Mouse (Mus musculus) Muller cell, postnatal 12 days (primary cell): ENCODE results near the gene Crhr2.

ENCODE experiments used
- DNase-seq: peaks from one replicate; pipeline ENCODE4 v3.0.0-alpha.2; 2015; ENCODE audit errors: inconsistent ontology term

Crhr2 gene

GRCm38 (mm10) chr6:55123056-55123455 lies 9.8 kb downstream of the Crhr2 start:
- peak; percentile 37 for DNase-seq

- DNase-seq = peak; percentile 43
These were observed 15.3 kb downstream of the Crhr2 start for GRCm38 (mm10) chr6:55117325-55118109.

DNA sequence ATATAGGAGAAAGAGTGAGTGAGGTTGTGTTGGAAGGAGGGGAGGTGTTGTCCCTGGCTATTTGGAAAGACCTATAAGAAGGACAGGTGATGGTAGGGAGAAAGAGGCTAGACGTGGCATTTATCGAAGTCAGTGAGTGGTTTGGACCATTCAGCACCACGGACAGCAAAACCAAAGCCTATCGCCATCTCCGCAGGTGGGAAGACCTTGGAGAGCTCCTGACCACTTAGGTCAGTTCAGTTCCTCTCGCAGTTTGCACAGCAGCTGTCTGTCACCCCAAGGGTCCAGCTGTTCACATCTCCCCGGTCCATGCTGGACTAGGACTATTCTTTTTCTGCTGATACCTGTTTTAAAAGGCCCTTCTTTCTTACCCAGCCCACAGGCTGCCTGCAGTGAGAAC lies 24.5 kb downstream of the Crhr2 start:
- peak; percentile 42 for DNase-seq

DNA sequence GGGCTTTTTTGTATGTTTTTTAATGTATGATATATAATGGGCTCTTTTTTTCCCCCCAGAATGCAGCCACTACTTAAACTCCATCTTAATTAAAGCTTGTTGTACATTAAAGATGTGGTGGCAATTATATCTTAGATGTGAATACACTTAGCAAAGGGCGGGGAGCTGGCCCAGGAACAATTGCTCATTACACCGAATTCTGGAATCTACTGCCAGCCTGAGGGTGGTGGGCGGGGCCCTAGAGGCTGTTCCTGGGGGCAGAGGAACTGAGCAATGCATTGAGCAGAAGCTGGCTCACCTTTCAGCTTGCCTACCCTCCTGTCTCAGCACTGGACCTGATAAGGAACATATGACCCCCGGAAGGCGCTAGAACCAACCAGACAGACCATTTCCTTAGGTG lies 34.2 kb downstream of the Crhr2 start:
- no peak for DNase-seq

DNA sequence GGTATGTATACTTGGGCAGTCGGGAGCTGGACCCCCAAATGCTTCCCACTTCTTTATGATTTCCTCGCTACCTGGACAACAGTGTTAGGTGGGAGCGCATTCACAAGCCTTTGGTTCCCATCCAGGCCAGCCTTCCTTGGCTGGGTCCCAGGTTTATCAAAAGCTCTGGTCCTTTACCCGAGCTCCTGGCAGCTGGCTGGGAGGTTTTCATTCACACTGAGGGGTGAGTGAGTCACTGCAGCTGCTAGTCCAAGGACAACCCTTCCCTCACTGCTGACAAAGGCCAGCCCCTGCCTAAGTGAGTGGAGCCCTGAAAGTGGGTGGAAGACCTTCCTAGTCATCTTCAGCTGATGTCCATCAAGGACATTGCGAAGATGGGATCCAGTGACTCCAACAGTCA lies 34.8 kb downstream of the Crhr2 start:
- DNase-seq = peak; percentile 51

GRCm38 (mm10) chr6:55093431-55094146 lies 39.2 kb downstream of the Crhr2 start:
- no peak for DNase-seq

GRCm38 (mm10) chr6:55091396-55091795 lies 41.4 kb downstream of the Crhr2 start:
- DNase-seq = no peak

- DNase-seq = no peak
These were observed 42.2 kb downstream of the Crhr2 start for GRCm38 (mm10) chr6:55090639-55091038.

- no peak for DNase-seq
These were observed 45.5 kb downstream of the Crhr2 start for GRCm38 (mm10) chr6:55087355-55087754.

- DNase-seq = no peak
These were observed 50.4 kb downstream of the Crhr2 start for GRCm38 (mm10) chr6:55082261-55083051.

DNA sequence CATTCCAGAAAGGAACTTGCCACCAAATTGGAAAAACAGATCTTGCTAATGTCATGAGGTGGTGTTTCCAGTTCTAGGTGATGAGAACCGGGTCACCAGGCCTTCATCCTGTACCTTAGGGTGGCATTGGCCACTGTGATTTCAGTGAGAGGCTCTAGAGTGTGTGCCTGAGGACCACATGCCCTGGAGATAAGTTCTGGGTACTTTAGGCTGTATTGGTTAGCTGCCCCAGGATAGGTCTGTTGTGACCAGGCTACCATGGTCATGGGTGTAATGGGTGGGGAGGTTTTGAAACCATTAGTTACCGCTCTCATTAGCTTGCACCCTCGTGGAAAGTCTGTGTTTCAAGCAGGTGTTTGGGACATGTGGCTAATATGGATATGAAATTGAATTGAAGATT lies 51.4 kb downstream of the Crhr2 start:
- no peak for DNase-seq

GRCm38 (mm10) chr6:55076561-55077255 lies 56.1 kb downstream of the Crhr2 start:
- DNase-seq = no peak

- DNase-seq = no peak
These were observed 66.9 kb downstream of the Crhr2 start for GRCm38 (mm10) chr6:55065903-55066302.

- DNase-seq = no peak
These were observed 68.4 kb downstream of the Crhr2 start for GRCm38 (mm10) chr6:55064477-55064827.

DNA sequence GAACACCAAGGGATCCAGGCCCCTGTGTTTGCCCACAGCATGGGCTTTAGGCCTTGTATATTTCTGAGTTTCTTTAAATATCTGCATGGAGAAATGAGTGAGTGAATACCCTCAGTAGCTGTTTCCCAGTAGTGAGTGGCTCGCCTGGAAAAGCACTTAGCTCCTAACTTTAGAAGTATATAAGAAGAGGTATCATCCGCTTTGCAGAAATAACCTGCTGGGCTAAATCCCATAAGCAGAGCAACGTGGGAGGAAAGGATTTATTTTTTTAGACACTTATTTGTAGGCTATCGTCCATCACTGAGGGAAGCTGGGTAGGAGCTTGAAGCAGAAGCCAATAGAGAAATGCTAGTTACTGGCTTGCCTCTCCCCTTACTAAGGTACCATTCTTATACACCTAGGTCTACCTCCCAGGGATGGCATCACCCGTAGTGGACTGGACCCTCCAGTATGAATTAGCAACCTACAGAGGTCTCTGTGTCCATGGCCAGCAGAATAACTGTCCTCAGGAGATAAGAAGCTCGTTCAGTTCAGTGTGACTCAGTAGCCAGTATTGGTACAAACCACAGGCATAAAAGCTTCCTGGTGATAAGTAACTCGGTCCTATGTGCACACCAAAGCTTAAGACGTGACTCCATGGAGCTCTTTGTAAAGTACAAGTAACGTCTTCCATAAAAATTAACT lies 68.9 kb downstream of the Crhr2 start:
- no peak for DNase-seq

DNA sequence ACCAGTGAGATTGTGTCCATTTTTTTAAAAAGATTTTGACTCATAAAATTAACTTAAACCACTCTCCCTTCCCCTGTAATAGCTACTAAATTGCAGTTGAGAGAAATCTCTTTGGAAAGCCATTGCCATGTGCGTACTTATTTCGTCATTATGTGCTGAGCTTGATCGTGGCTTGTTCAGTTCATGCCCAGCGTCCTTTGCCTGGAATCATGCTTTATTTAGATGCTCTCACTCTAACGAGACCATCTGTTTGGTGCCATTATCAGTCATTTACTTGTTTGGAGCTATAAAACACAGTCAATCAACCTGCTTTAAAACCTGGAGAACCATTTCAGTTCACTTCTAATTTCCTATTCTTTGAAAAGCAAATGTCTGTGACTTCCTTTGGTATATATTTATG lies 70.6 kb downstream of the Crhr2 start:
- DNase-seq = no peak

GRCm38 (mm10) chr6:55061328-55061727 lies 71.5 kb downstream of the Crhr2 start:
- no peak for DNase-seq

- DNase-seq = no peak
These were observed 72.5 kb downstream of the Crhr2 start for GRCm38 (mm10) chr6:55060241-55060825.

DNA sequence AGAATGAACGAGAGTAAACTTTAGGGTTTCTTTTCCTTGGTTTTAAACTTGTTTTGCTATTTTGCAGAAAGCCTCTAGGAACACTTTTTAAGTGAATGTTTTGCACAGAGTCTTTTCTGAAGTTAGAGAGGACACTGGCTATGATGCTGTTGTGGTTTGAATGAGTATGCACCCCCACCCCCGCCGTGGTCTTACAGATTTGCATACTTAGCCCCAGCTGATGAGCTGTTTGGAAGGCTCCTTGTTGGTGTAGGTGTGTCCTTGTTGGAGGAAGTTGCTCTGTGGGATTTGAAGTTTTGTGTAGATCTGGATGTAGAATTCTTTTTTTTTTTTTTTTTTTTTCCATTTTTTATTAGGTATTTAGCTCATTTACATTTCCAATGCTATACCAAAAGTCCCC lies 75.4 kb downstream of the Crhr2 start:
- peak; percentile 11 for DNase-seq

DNA sequence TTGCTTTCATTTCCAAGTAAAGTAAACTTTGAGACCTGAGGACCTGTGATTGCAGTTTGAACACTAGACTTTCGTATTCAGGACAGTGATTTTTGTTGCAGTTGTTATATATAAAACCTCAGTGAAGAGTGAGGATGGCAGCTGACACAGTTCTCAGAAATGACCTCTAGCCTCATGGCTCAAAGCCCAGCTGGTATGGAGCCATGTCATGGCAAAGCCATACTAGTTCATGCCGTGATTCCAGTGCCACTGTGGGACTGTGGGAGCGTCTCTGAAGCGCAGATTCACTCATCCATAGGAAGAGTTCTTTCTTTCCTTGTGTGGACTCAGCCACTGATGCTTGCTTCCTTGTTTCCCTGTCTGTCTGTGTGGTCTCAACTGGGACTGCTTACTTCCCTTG lies 78.3 kb downstream of the Crhr2 start:
- DNase-seq = no peak

GRCm38 (mm10) chr6:55049186-55049585 lies 83.6 kb downstream of the Crhr2 start:
- DNase-seq = no peak
